Mouse (Mus musculus): ENCODE data around the gene Camk2b.
A peak's percentile ranks its signal among the peaks of the same experiment; 100 is the strongest.
"Not testable (repeated sequence)": the region's sequence is repeated elsewhere in the genome, so short reads cannot be mapped to it uniquely, and the experiment has no call there.

Gene Camk2b

DNA sequence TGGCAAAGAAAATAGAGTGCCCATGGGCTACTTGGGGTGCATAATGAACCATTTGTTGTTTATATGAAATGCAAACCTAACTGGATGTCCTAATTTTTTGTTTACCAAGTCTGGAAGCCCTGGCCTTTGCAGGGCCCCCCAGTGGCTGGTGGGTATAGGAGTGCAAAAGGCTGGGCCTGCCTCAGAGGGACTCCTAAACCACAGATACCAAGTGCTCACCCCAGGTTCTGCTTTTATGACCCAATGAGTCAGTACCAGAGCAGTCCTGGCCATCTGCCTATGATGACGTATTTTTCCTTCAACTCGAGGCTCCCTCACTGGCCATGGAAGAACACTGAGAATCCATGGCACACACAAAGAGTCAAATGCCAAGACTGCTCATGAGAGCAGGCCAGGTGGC lies 121.1 kb downstream of the Camk2b start:
- peak; percentile 44 for DNase-seq (ENCODE audit: low read depth, low spot score)

DNA sequence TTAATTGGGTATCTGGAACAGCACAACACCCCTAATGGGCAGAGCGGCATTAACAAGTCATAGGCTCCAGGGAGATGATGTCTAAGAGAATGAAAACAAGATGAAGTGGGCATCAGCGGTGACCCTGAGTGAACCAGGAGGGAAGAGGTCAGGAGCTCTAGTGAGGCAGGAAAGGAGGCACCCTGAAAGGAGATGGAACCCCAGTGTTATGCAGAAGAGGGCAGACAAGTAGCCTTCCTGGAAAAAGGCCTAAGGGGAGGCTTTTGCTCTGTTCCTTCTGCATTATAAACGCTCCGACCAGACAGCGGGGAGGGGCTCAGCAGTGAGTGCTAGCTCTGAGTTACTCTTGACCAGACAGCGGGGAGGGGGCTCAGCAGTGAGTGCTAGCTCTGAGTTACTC lies 123.2 kb downstream of the Camk2b start:
- DNase-seq (ENCODE audit: low read depth, low spot score) = no peak

DNA sequence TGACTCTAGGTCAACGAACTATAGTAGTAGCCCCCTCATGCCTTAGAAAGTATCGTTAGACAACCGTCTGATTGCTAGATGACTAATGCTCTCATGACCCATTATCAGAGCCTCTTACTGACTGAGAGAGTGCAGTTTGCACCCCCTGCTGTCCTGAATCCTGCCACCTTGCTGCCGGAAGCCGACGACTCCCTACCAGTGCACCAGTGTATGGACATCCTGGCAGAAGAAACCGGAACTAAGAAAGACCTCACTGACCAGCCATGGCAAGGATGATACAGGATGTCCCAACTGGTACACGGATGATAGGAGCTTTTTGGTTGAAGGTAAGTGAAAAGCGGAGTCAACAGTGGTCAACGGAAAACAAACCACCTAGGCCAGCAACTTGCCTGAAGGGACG lies 131.6 kb downstream of the Camk2b start:
- not testable (repeated sequence) for DNase-seq (ENCODE audit: low read depth, low spot score)

DNA sequence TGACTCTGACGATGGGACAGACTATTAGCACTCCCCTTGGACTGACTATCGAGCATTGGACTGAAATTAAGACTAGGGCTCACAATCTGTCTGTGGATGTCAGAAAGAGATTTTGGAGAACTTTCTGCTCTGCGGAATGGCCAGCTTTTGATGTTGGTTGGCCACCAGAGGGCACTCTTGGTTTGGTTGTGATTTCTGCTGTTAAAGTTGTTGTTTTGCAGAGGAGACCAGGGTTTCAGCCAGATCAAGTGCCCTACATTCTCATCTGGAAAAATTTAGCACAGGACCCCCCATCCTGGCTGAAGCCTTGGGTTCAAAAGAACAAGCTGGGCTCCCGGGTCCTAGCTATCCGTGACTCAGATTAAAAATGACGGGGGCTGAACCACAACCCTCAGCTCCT lies 134.2 kb downstream of the Camk2b start:
- DNase-seq (ENCODE audit: low read depth, low spot score) = not testable (repeated sequence)

DNA sequence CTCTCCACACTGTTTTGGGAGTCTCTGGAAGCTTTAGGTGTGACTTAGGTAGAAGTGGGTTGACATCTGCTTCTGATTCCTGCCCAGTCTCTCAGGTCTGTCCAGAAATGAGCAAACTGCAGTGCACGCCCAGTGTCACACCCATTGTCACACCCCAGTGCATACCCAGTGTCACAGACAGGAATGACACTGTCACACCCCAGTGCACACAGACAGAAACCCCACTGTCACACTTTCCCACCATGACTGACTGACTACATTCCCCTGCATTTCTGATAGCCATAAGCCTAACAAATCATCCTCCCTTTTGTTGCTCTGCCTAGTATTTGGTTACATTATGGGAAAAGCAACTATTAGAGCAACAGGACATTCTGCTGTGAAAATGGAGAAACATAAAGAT lies 135.6 kb downstream of the Camk2b start:
- DNase-seq (ENCODE audit: low read depth, low spot score) = no peak

DNA sequence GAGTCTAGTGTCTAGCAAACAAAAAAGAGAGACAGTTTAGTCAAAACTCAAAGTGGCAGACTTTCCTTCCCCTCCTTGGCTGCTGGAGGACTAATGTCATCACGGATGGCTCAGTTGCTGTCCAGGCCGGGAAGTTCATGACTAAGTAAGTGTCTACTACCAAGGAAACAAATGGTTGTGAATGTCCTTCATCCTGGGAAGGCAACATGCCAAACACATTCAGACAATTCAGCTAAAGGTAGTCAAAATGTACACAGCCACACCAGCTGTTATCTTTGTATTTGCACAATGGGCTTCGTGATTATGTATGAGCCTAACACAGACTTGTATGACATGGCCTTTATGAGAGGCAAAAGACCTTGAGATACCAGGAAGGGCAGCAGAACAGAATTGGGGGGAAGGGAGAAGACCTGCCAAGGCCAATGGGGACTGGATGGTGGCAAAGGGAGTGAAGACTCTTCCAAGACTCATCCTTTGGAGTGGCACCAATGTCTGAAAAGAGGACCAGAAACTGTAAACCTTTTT lies 139.4 kb downstream of the Camk2b start:
- no peak for DNase-seq (ENCODE audit: low read depth, low spot score)

DNA sequence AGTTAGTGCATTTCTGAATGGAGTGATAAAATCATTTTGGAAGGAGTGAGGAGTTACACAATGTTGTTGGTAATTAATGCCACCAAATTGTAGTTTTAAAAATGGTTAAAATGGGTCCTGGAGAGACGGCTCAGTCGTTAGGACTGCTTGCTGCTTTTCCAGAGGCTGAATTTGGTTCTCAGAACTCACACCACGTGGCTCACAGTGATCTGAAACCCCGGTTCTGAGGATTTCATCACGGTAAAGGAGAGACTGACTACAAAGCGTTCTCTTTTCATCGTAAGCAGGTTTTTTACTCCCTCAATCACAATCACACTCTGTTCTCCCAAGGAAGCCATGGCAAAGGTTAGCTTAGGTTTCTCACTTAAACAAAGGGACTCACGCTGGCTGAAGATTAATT lies 141.5 kb downstream of the Camk2b start:
- no peak for DNase-seq (ENCODE audit: low read depth, low spot score)

DNA sequence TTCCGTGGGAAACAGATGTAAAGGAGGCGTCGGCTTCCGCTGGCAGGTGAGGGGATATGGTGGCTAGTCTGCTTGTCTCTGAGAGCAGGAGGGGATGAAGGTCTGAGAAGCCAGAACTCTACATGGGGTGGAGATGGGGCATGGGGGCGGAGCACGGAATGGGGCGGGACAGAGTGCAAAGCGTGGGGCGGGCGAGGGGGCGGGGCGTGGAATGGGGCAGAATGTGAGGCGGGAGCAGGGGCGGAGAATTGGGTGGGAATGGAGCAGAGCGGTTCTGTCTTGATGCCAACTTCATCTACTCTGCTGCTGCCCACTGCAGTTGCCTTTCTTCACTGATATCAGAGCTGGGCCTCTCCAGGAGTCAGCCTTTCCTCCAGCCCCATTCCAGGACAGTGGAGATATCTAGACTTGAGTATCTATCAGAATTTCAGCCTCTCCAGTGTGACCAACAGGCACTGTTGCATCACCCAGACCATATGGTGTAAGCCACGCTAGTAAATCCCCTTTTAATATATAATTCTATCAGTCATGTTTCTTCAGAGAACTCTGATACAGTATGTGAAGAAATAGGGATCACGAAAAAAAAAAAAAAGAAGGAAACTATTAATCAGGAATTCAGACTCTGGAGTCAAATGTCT lies 145.7 kb downstream of the Camk2b start:
- no peak for DNase-seq (ENCODE audit: low read depth, low spot score)
